Mouse (Mus musculus) small intestine, adult 2 months (tissue): Measurements from ENCODE around the gene Scarf2. TPM values are rescaled to one million over a fixed set of nuclear protein-coding genes. Genes with fewer than 3 reads are reported as not detected.

Experiments
- H3K27ac ChIP-seq: fragments of 200-500 bp; 2 replicates; pipeline ENCODE4 v1.5.1; 2012; ENCODE audit warnings: low read depth, low read length, control low read depth, inconsistent platforms; ENCODE audit not compliant: insufficient read depth
- H3K27me3 ChIP-seq: fragments of 200-500 bp; 2 replicates; pipeline ENCODE4 v1.6.1; 2012; ENCODE audit warnings: mild to moderate bottlenecking, moderate library complexity, low read length, inconsistent platforms; ENCODE audit not compliant: control insufficient read depth, insufficient read depth
- H3K36me3 ChIP-seq: fragments of 200-500 bp; 2 replicates; pipeline ENCODE4 v1.6.1; 2012; ENCODE audit warnings: mild to moderate bottlenecking, low read length, control low read depth, inconsistent platforms; ENCODE audit not compliant: control insufficient read depth, insufficient read depth
- H3K4me1 ChIP-seq: fragments of 200-500 bp; 2 replicates; pipeline ENCODE4 v1.6.1; 2012; ENCODE audit warnings: low read length, inconsistent platforms, mixed read lengths; ENCODE audit not compliant: control insufficient read depth, insufficient read depth, insufficient read length
- H3K4me3 ChIP-seq: fragments of 200-500 bp; 2 replicates; pipeline ENCODE4 v1.5.1; 2012; ENCODE audit warnings: low read depth, mild to moderate bottlenecking, control low read depth, inconsistent platforms, low read length, moderate library complexity
- CTCF ChIP-seq: fragments of 200-500 bp; IDR thresholded peaks from 2 replicates; pipeline ENCODE4 v1.5.1; 2012; ENCODE audit warnings: low read depth, mild to moderate bottlenecking, control low read depth, inconsistent platforms, low read length, moderate library complexity, mixed read lengths; ENCODE audit not compliant: insufficient replicate concordance, insufficient read length; ENCODE audit errors: extremely low read depth
- POLR2A ChIP-seq: fragments of 200-500 bp; IDR thresholded peaks from 2 replicates; pipeline ENCODE4 v1.6.1; 2012; ENCODE audit warnings: low read depth, mild to moderate bottlenecking, control low read depth, inconsistent platforms, low read length, moderate library complexity
- WGBS: fragments of 180-500 bp; shearing (Covaris S2); methylation state at CpG from one replicate; pipeline ENCODE4 v1.1.7; 2018; 5-methylcytosine and 5-hydroxymethylcytosine counted together
- polyA plus RNA-seq: library from polyadenylated mRNA; depleted of rRNA; stranded (reverse); fragments of >200 nt; gene quantifications from 2 replicates; pipeline ENCODE4 v1.2.3, GENCODE M21; 2012

Scarf2 gene
- polyA plus RNA-seq, 1 experiment = 33.2 TPM

- peaks cover 61% of the 10 kb centered on the region for H3K27me3 ChIP-seq
- WGBS = 6% methylated on average over 43 of the region's 45 CpGs
- no peak for TF ChIP-seq POLR2A
- TF ChIP-seq CTCF = no peak
- H3K4me3 ChIP-seq = peak overlapping the region; percentile 64
- H3K4me1 ChIP-seq = peaks cover 21% of the 10 kb centered on the region
- no peaks in the 10 kb centered on the region for H3K36me3 ChIP-seq
- H3K27ac ChIP-seq = peak overlapping the region; percentile 41
These were observed 1.5 kb downstream of the Scarf2 start for GRCm38 (mm10) chr16:17798321-17799180.

GRCm38 (mm10) chr16:17799584-17799983 is 2.5 kb downstream of the Scarf2 start:
- Histone ChIP-seq H3K4me1 (peaks cover 29% of the 10 kb centered on the region), H3K36me3 (no peaks in the 10 kb centered on the region), H3K27me3 (peaks cover 70% of the 10 kb centered on the region), H3K4me3 (no peak overlapping the region), H3K27ac (no peak overlapping the region)
- TF ChIP-seq CTCF (no peak), POLR2A (no peak)

GRCm38 (mm10) chr16:17801777-17802455 is 4.8 kb downstream of the Scarf2 start:
- WGBS = 20% methylated on average over 7 of the region's 7 CpGs
- no peaks in the 10 kb centered on the region for H3K36me3 ChIP-seq
- H3K27me3 ChIP-seq = peaks cover 83% of the 10 kb centered on the region
- no peak overlapping the region for H3K4me3 ChIP-seq
- H3K4me1 ChIP-seq = peaks cover 32% of the 10 kb centered on the region
- H3K27ac ChIP-seq = no peak overlapping the region
- no peak for TF ChIP-seq POLR2A
- TF ChIP-seq CTCF = no peak

DNA sequence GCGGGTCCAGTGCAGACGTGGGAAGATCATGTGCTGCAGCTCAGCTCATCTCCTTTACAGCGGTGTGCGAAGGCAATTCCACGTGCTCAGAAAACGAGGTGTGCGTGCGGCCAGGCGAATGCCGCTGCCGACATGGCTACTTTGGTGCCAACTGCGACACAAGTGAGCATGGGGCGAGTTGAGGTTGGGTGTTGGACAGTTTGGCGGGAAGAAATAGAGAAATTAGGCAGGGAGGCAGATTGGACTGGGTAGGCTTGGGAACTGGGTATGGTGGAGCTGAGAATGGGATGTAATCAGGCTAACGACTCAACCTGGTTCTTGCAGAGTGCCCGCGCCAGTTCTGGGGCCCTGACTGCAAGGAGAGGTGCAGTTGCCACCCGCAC is 5.4 kb downstream of the Scarf2 start:
- H3K4me3 ChIP-seq = peak overlapping the region; percentile 62
- TF ChIP-seq POLR2A (no peak), CTCF (no peak)
- H3K4me1 ChIP-seq = peaks cover 32% of the 10 kb centered on the region
- H3K36me3 ChIP-seq = no peaks in the 10 kb centered on the region
- no peak overlapping the region for H3K27ac ChIP-seq
- H3K27me3 ChIP-seq = peaks cover 83% of the 10 kb centered on the region
- WGBS = 15% methylated on average over 18 of the region's 18 CpGs

- H3K36me3 ChIP-seq = no peaks in the 10 kb centered on the region
- TF ChIP-seq POLR2A = no peak
- no peak for TF ChIP-seq CTCF
- H3K27me3 ChIP-seq = peaks cover 83% of the 10 kb centered on the region
- peak overlapping the region; percentile 62 for H3K4me3 ChIP-seq
- H3K27ac ChIP-seq = no peak overlapping the region
- H3K4me1 ChIP-seq = peaks cover 29% of the 10 kb centered on the region
- 21% methylated on average over 83 of the region's 83 CpGs for WGBS
These were observed 6.0 kb downstream of the Scarf2 start for GRCm38 (mm10) chr16:17802839-17803674.

- Histone ChIP-seq H3K4me3 (peak overlapping the region; percentile 64), H3K27ac (no peak overlapping the region), H3K36me3 (no peaks in the 10 kb centered on the region), H3K27me3 (peaks cover 82% of the 10 kb centered on the region), H3K4me1 (peaks cover 28% of the 10 kb centered on the region)
- no peak for TF ChIP-seq CTCF
- TF ChIP-seq POLR2A = no peak
- WGBS = 21% methylated on average over 33 of the region's 33 CpGs
These were observed 6.8 kb downstream of the Scarf2 start for GRCm38 (mm10) chr16:17803675-17804448.
